Mouse (Mus musculus) spleen, postnatal 0 days (tissue): ENCODE measurements around the gene Trpm4. TPM values are rescaled to one million over a fixed set of nuclear protein-coding genes. Genes with fewer than 3 reads are reported as not detected.

Experiments
- polyA plus RNA-seq: library from polyadenylated mRNA; unstranded; fragments of >200 nt; fragmentation: Nextera tagmentation; extraction: Ambion mirVana; gene quantifications from 2 replicates; pipeline ENCODE4 v1.2.1, GENCODE M21; 2015

Gene Trpm4
- 2.9 and 4.7 TPM in 2 replicates for polyA plus RNA-seq

GRCm38 (mm10) chr7:45333431-45333982 is at the start of gene Trpm4:
TSS of gene Trpm4 (minus strand) at chr7:45333780.

DNA sequence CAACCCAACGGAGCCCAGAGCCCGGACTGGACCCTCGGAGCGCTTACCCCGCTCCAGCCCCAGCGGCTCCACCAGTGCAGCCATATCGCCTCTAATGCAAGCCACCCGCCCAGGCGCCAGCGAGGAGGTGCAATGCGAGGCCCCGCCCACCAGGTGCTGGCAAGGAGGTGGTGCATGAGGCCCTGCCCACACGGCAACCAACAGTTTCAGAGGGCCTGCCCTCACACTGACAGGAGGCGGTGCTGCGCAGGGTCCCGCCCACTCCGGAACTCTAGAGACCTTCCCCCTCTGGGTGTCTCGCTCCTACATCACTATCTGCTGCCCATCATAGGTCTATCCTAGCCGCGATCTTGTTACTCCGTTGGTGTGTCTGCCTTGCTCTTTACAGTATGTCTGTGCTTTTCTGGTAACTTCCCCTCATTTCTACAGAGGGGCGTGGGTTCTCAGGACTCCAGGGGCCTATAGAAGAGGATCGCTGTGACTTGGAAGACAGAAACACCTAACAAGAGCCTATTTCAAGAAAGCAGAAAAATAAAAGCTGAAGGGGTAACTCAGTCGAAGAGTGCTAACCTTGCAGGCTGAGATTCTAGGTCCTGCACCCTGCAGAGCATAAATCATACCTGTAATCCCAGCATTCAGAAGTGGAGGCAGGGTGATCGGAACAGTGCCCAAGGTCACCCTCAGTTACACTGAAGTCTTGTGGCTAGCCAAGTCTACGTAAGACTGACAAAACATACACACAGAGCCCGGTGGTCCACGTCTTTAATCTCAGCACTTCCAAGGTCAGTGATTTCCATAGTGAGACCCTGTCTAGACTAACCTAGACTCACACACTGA is 37.1 kb upstream of the Trpm4 start, which contains the start of gene Lin7b:
Lin7b (minus strand) TSS at position 109 of the 837 bp plus-strand sequence.

GRCm38 (mm10) chr7:45366652-45367019 is 33.1 kb upstream of the Trpm4 start, which contains the start of gene Ppfia3:
TSS of gene Ppfia3 (minus strand) at chr7:45367019.

DNA sequence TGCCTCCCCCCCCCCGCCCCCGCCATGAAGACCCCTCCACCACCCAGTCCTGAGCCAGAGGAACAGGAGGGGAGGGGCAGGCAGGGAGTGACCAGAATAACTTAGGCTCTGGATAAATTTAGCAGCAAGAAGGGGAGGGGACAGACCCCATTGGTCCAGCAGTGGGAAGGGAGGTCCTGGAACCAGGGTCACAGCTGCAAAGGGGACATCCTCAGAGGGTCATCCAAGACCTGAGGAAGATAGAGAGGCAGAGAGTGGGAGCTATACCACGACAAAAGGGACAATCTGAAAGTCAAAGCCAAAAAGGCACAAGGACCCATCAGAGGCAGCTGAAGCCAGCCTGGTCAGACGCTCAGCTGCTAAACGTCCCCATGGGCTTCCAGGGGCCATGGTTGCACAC is 1.5 kb upstream of the Trpm4 start, which contains the start of gene Hrc:
Hrc (plus strand) TSS at position 235 of the 400 bp plus-strand sequence.

GRCm38 (mm10) chr7:45277136-45277760 is 56.3 kb downstream of the Trpm4 start, which contains the start of gene Slc6a21:
TSS of gene Slc6a21 (plus strand) at chr7:45277513.

Other genes with a start within 250 kb of the Trpm4 start
- gene Rcn3, start 241.6 kb downstream of the Trpm4 start, polyA plus RNA-seq, result 80.3 and 93.9 TPM in 2 replicates
- 59.4 and 86.0 TPM in 2 replicates for gene Fcgrt, start 229.9 kb downstream of the Trpm4 start, polyA plus RNA-seq
- 1,257 and 1,307 TPM in 2 replicates for gene Rps11, start 209.3 kb downstream of the Trpm4 start, polyA plus RNA-seq
- gene Rpl13a, start 205.0 kb downstream of the Trpm4 start, polyA plus RNA-seq, result 1,601 and 1,631 TPM in 2 replicates
- gene Gm45713, start 197.5 kb downstream of the Trpm4 start, polyA plus RNA-seq, result 0.35 and 0.44 TPM in 2 replicates
- 7.2 and 9.3 TPM in 2 replicates for gene Flt3l, start 197.3 kb downstream of the Trpm4 start, polyA plus RNA-seq
- 45.1 and 48.9 TPM in 2 replicates for gene Pih1d1, start 179.5 kb downstream of the Trpm4 start, polyA plus RNA-seq
- 29.7 and 31.2 TPM in 2 replicates for gene Aldh16a1, start 179.2 kb downstream of the Trpm4 start, polyA plus RNA-seq
- not detected in 2 replicates for gene Slc17a7, start 169.8 kb downstream of the Trpm4 start, polyA plus RNA-seq
- not detected in 2 replicates for gene Gfy, start 154.2 kb downstream of the Trpm4 start, polyA plus RNA-seq
- not detected in 2 replicates for gene Pth2, start 152.8 kb downstream of the Trpm4 start, polyA plus RNA-seq
- gene Ccdc155, start 128.9 kb downstream of the Trpm4 start, polyA plus RNA-seq, result 0.12 and 0.29 TPM in 2 replicates
- 7.5 and 8.4 TPM in 2 replicates for gene Dkkl1, start 121.6 kb downstream of the Trpm4 start, polyA plus RNA-seq
- 14.5 and 20.8 TPM in 2 replicates for gene Tead2, start 118.0 kb downstream of the Trpm4 start, polyA plus RNA-seq
- 71.1 and 87.7 TPM in 2 replicates for gene Cd37, start 94.7 kb downstream of the Trpm4 start, polyA plus RNA-seq
- 0.10 TPM in 1 of 2 replicates, not detected in the other for gene Slc6a16, start 92.7 kb downstream of the Trpm4 start, polyA plus RNA-seq
- gene Slc6a21, start 56.3 kb downstream of the Trpm4 start, polyA plus RNA-seq, result not detected in 2 replicates
- gene Hrc, start 1.5 kb upstream of the Trpm4 start, polyA plus RNA-seq, result 0.06 and 0.12 TPM in 2 replicates
- gene Ppfia3, start 33.2 kb upstream of the Trpm4 start, polyA plus RNA-seq, result 0.35 and 0.65 TPM in 2 replicates
- gene Lin7b, start 36.8 kb upstream of the Trpm4 start, polyA plus RNA-seq, result 0.41 TPM in 1 of 2 replicates, not detected in the other
- gene Snrnp70, start 62.0 kb upstream of the Trpm4 start, polyA plus RNA-seq, result 126 and 132 TPM in 2 replicates
- 0.05 and 0.06 TPM in 2 replicates for gene Kcna7, start 71.9 kb upstream of the Trpm4 start, polyA plus RNA-seq
- gene Ntf5, start 79.9 kb upstream of the Trpm4 start, polyA plus RNA-seq, result 1.1 and 1.4 TPM in 2 replicates
- not detected in 2 replicates for gene Lhb, start 87.0 kb upstream of the Trpm4 start, polyA plus RNA-seq
- gene Gys1, start 101.1 kb upstream of the Trpm4 start, polyA plus RNA-seq, result 5.7 and 6.9 TPM in 2 replicates
- gene Ruvbl2, start 104.3 kb upstream of the Trpm4 start, polyA plus RNA-seq, result 97.6 and 107 TPM in 2 replicates
- gene Ftl1, start 126.1 kb upstream of the Trpm4 start, polyA plus RNA-seq, result 4,601 and 4,690 TPM in 2 replicates
- gene Bax, start 133.1 kb upstream of the Trpm4 start, polyA plus RNA-seq, result 119 TPM in 2 replicates
- 0.73 and 0.78 TPM in 2 replicates for gene Tulp2, start 148.1 kb upstream of the Trpm4 start, polyA plus RNA-seq
- gene Gm45808, start 153.0 kb upstream of the Trpm4 start, polyA plus RNA-seq, result not detected in 2 replicates
- 2.0 and 2.8 TPM in 2 replicates for gene Dhdh, start 155.0 kb upstream of the Trpm4 start, polyA plus RNA-seq
- 129 and 141 TPM in 2 replicates for gene Nucb1, start 176.6 kb upstream of the Trpm4 start, polyA plus RNA-seq
- 173 and 199 TPM in 2 replicates for gene Ppp1r15a, start 192.5 kb upstream of the Trpm4 start, polyA plus RNA-seq
- gene Plekha4, start 192.6 kb upstream of the Trpm4 start, polyA plus RNA-seq, result 1.6 and 2.5 TPM in 2 replicates
- 1.5 and 1.7 TPM in 2 replicates for gene Hsd17b14, start 221.1 kb upstream of the Trpm4 start, polyA plus RNA-seq
- 47.3 and 52.6 TPM in 2 replicates for gene Bcat2, start 236.4 kb upstream of the Trpm4 start, polyA plus RNA-seq